Mouse (Mus musculus): ENCODE measurements around the gene Efhb. TPM values are rescaled to one million over a fixed set of nuclear protein-coding genes. Genes with fewer than 3 reads are reported as not detected.

Efhb gene
- polyA plus RNA-seq (2015; fragmentation: Illumina TruSeq; extraction: RNeasy Lipid Tissue Mini Kit (QIAGEN cat#74804); ENCODE audit: insufficient read depth, low replicate concordance) = 0.15 TPM

GRCm38 (mm10) chr17:53462603-53463495, at the start of gene Efhb:
TSS of gene Efhb (minus strand) at chr17:53463321.

DNA sequence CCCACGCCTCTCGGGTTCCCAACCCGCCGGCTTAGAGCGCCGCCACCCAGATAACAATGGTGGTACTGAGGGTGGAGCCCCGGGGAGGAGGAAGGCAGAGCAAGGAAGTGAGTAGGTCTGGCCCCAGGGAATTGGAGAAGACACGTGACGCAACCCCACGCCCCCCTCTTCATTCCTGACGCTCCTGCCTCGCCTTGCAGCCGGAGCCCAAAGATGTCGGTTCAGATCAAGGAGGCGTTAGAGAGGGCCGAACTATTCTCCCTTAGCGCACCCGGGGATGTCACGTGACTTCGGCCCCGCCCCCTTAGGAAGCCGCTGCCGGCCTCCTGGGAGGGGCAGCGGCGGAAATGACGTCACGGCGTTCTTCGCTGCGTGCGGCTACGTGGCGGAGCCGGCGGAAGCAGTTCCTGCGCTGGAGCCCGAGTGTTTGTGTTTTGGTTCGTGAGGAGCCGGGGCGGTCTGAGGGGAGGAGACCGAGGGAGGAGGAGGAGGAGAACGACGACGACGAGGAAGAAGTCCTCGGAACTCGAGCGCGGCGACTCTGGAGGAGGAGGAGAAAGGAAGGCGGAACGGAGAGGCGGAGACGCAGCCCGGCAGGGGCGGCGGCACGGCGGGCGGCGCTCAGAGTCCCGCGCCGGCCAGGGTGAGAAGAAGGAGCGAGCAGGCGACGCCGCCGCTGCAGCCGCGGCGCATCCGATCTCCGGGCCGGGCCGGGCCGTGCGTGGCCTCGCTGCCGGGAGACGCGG, 15.9 kb upstream of the Efhb start, which contains the start of gene Rab5a:
Rab5a (plus strand) TSS at position 377 of the 746 bp plus-strand sequence.

Other genes starting within 250 kb of the Efhb start
- 67.7 TPM for gene Rab5a, start 15.9 kb upstream of the Efhb start, polyA plus RNA-seq (2015; fragmentation: Illumina TruSeq; extraction: RNeasy Lipid Tissue Mini Kit (QIAGEN cat#74804); ENCODE audit: insufficient read depth, low replicate concordance)
- gene Pp2d1, start 76.1 kb upstream of the Efhb start, polyA plus RNA-seq (2015; fragmentation: Illumina TruSeq; extraction: RNeasy Lipid Tissue Mini Kit (QIAGEN cat#74804); ENCODE audit: insufficient read depth, low replicate concordance) = not detected
- 35.0 TPM for gene Kat2b, start 103.5 kb upstream of the Efhb start, polyA plus RNA-seq (2015; fragmentation: Illumina TruSeq; extraction: RNeasy Lipid Tissue Mini Kit (QIAGEN cat#74804); ENCODE audit: insufficient read depth, low replicate concordance)
- 5.9 TPM for gene Sgo1, start 226.0 kb upstream of the Efhb start, polyA plus RNA-seq (2015; fragmentation: Illumina TruSeq; extraction: RNeasy Lipid Tissue Mini Kit (QIAGEN cat#74804); ENCODE audit: insufficient read depth, low replicate concordance)

All from spleen, adult 10 weeks (tissue).